Mouse (Mus musculus) erythroblast, embryonic 14.5 days (primary cell): Measurements from ENCODE around the gene Celf2.

Source experiments
- GATA1 ChIP-seq: IDR thresholded peaks from 2 replicates; pipeline ENCODE4 v1.6.1; 2012; ENCODE audit warnings: low read length, inconsistent platforms, mixed read lengths
- TAL1 ChIP-seq: IDR thresholded peaks from 3 replicates; pipeline ENCODE4 v1.6.1; 2012; ENCODE audit warnings: low read length, inconsistent platforms, mixed read lengths

DNA sequence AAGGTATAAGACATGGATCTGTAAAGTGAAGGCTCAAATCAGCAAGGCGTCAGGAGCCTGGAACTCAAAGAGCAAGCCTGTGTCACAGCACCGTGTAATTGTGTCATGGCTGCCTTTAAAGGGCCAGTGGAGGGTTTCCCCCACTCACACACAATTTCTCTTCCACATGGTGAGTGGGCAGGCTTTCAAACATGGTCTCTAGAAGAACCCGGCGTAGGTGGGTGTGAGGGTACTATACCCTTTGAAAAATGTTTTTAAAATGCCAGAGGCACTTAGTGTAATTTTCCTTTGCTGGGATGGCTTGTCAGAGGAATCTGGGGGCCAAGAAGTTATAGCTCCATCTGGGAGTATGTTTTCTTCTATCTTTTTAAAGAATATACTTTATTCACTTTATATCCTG is 594.0 kb downstream of the Celf2 start:
- TF ChIP-seq GATA1, result no peak
- no peak for TF ChIP-seq TAL1
